Mouse (Mus musculus) frontal cortex, postnatal 36 days (tissue): ENCODE data around the gene Fndc10.
A peak's percentile ranks its signal among the peaks of the same experiment; 100 is the strongest.
"Not testable (repeated sequence)": the region's sequence is repeated elsewhere in the genome, so short reads cannot be mapped to it uniquely, and the experiment has no call there.

Experiments used
- DNase-seq, 2 experiments: peaks; one replicate each; pipeline ENCODE4 v3.0.0; 2022; ENCODE audit warnings: low spot score in 2 of 2

The Fndc10 gene

DNA sequence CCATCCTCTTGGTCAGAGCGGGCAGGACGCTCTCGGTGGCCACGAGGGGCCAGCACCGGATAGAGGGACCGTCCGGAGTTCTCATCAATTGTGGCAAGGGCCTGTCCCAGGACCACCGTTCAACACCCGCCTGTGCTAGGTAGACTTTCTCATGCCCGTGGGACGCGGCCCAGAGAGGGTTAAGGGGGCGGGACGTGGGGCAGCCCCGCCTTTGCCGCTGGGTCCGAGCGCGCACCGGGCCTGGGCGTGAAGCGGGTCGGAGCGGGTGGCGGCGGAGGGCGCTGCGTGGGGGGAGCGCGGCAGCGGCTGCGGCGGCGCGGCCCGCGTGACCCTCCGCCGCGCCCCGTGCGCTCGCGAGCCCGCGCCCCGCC is at the start of gene Fndc10:
Gene Fndc10, plus strand, starts transcription at position 232 of the 371 bp plus-strand sequence.
- peak; percentile 74 to 77 for DNase-seq

DNA sequence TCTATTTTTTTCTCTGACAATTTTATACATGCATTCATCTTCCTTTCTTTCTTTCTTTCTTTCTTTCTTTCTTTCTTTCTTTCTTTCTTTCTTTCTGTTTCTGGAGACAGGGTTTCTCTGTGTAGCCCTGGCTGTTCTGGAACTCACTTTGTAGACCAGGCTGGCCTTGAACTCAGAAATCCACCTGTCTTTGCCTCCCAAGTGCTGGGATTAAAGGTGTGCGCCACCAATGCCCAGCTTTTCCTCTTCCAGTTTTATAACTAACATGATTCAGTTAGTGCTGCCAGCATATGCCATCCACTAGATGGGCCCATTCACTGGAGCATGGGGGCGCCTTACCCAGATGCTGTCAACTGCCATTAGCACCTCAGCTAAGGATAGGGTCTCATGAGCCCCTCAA is 48.8 kb upstream of the Fndc10 start, which contains the start of gene Gm10563:
Gene Gm10563, minus strand, starts transcription at position 101 of the 400 bp plus-strand sequence.
- not testable (repeated sequence) for DNase-seq

DNA sequence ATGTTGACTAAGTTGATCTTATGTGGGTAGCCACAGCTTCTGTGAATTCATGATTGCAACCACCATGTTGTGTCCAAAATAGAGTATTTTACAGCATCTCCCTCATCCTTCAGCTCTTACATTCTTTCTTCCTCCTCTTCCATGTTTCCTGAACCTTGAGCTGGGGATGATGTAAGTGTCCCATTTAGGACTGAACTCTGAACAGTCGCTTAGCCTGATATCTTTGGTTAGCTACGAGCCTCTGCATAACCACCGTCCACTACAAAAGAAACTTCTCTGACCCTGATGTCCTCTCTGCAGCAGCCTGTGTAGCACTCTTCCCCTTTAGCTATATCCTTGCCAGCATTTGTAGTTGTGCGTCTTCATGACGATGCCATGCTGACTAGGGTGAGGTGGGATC is 48.4 kb upstream of the Fndc10 start:
- no peak for DNase-seq

DNA sequence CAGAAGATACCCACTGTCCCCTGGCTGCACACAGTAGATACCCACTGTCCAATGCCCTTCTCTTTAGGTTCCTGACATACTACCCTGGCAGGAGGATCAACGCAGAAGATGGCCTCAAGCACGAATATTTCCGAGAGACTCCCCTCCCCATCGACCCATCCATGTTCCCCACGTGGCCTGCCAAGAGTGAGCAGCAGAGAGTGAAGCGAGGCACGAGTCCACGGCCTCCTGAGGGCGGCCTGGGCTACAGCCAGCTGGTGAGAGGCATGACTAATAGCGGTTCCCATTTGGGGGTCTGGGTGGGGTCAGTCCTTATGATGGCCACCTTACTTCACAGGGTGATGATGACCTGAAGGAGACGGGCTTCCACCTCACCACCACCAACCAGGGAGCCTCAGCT is 44.8 kb upstream of the Fndc10 start:
- no peak for DNase-seq

DNA sequence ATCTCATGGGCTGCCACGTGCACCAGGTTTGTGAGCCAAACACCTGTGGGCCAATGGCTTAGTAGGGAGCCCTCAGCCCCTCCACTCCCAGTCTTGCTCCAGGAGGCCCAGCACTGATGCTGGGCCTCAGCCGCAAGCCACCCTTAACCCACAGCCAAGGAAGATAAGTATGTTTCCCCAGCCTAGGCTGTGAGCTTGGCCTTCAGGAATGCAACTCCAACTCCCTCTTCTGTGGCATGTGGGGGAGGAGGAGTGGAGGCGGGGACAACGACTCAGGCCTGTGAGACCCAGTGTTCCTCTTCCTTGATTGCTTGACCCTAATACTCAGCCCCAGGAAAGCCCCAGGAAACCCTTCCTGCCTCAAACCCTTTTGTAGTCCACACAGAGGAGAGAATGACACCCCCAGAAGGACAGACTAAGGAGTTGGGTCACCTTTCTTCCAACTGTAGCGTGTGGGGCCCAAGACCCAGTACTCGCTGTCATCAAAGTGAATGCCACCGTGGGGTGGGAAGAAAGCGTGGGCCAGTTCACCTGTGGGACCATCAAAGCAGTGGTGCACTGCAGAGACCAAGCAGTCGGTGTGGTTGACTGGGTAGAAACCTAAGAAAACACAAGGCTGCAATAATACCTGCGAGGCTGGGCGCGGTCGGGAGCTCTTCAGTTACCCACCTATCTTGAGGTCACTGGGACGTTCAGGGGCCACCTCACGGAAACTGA is 42.4 kb upstream of the Fndc10 start:
- no peak for DNase-seq

DNA sequence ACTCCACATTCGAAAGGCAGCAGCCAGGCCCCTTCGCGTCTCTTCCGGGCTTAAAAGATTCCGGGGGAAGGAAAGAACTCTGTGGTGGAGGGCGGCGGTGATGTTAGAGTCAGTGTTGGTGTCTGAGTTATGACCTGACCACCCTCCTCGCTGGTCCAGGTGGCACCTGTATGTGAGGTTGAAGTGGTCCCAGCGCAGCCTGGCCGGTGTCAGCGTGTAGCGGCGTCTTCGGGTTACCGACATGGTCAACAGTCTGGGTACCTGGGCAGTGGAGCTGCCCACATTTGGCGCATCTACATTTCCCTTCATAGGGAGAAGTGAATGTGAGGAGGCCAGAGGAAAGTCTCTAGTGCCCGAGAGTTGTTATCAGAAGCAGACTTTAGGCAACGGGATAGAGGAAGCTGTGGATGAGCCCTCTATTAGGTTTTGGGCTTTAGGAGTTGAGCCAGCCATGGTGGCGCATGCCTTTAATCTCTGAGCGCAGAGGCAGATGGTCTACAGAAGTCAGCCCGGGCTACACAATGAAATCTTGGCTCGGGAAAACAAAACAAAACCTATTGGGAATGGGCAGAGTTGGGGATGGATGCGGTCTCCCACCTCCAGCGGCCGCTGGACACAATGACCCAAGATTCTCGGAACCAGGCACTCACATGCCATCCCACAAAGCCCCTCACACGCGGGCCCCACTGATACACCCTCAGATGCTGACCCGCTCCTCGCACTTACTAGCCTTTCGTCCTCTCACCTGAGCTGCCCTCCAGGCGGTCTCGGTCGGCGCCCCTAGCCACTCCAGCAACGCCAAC is 41.7 kb upstream of the Fndc10 start:
- DNase-seq = no peak

DNA sequence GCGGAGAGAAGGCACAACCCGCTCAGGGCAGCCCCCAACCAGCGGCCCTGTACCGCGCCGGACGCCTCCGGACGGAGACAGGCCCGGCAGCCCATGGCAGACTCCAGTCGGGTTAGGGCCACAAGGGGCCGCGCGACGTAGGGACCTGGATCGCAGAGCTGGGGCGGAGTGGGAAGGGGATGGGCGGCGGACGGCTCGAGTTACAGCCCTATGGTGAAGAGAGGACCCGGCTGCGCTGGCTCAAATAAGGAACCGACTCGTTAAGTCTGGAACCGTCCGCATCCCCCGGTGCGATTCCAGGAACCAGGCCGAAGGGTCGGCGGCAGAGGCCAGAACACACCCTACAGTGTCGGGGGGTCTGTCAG is 41.1 kb upstream of the Fndc10 start, which contains the start of gene Mmp23:
Gene Mmp23, minus strand, starts transcription at position 299 of the 365 bp plus-strand sequence.
- no peak for DNase-seq

DNA sequence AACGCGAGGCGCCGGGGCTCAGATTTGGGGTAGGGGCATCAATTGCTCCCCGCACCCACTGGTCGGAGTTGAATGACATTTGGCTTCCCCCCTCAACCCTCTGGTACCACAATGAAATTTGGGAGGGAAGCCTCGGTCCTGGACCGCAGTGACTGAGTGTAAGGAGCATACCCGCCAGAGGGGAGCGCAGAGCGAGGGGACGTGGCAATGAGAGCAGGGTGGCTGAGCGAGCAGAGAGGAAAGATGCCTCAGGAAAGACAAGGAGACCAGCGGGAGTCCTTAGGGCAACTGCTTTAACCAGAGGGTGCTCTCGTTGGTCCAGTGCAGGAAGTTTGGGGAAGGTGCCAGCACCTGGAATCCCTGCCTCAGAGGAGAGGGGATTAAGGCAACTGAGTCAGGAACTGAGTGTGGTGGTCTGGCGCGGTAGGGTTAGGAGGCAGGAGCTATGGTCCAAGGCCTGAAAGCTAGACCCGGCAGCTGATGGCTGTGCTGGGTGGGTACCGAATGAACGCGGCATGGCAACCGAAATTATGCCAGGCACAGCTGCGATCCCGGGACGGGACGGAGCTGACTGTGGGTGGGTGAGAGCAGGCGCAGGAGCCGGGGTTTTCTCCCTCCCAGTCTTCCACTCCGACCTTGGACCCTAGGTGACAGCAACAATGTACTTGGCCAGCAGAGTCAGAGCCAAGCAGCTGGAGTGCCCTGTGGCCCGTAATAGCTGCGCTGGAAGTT is 40.5 kb upstream of the Fndc10 start:
- peak in 1 of 2 experiments; percentile 31 for DNase-seq

DNA sequence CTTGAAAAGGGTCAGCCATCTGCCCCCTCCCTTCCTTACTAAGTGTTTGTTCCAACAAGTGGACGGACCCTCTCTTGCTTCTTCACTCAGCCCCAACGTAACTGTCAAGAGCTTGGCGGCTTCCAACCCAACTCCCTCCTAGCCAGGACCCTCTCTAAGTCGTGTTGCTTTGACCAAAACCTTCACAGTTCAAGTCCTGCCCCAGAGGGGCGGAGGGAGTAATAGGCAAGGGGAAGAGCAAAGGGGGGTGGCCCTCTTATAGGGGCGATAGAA is 40.0 kb upstream of the Fndc10 start:
- no peak for DNase-seq

DNA sequence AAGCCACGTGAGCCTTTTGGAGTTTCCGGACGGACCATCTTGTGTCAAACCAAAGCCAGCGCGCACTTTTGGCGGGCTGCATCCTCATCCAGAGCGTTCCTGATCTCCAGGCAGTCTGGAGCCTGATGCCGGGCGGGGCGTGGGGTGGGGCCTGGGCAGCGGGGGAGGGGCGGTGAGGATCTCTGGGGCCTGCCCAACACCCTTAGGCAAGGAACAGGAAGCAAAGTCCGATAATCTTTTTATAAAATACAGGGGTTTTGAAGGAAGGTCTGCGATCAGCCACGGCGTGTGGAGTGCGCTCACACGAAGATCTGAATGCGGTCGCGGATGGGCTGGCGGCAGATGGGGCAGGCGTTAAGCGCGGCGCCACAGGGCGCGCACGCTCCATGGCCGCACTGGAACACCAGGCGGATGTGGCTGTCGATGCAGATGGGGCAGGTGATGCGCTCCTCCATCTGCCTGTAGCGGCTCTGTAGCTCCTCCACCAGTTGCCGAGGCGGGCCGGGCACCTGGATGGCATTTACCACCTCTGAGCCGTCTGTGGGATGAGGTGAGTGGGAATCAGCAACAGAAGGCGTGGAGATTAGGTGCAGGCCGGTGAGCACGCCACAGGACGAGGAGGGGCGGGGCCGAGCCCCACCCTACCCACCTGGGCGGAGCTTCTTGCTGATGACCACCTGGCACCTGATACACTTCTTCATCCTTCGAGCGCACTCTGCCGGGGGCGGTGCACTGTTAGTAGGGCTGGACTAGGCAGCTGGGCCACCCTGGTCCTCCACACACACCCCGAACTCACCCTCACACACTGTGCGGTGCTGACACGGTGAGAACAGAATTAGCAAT is 39.5 kb upstream of the Fndc10 start:
- no peak for DNase-seq

DNA sequence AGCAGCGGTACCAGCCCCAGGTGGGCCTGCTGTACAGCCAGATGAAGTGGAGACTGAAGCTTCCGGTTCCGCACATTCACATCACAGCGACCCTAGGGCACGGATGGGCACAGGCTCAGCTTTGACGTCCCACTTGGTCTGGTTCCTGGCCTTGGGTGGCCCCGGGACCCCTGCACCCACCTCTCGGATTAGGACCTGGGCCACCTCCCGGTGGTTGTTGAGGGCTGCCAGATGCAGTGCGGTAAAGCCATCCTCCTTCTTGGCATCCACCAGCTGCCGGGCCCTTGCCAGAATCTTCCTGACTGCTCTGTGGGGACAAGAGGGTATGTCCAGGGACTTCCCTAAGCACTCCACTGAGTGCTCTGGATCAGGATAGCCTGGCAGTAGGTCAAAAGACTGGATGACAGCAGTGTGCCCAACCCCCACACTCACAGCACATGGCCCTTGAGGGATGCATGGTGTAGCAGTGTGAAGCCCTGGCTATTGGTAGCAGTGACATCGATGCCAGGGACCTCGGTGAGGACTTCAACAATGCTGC is 37.9 kb upstream of the Fndc10 start:
- DNase-seq = no peak

DNA sequence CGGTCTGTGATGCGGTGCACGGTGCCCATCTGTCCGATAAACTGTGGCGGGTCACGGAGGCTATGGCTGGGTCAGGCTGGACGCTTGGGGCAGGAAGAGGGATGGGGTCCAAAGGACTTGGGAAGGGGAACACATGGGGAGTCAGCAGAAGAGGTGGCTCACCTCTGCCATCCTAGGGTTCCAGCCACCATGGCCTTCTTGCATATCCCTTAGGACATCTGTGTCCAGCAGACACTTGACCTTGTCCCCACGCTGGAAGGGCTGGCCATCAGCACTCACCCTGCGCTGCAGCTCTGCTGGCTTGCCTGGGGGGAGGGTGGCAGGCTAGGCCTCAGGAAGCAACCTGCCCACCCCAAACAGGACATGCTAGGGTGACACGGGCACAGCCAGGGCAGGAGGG is 35.2 kb upstream of the Fndc10 start:
- no peak for DNase-seq

DNA sequence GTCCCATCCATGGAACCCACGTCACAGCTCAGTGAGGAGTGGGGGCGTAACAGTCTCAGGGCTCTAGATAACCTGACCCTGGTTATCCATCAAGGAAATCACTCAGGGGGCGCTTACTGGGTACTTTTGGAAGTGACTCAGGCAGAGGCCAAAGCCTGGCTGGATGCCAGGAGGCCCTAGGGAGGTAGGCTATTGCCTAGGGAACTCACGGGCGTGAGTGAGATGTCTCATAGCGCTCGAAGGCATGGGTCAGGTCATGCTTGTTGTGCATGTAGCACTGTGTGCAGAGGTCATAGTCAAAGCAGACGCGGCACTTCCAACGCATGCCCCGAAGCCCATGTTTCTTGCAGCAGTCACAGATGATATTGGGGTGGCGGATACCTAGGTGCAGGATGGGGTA is 33.5 kb upstream of the Fndc10 start:
- no peak for DNase-seq

DNA sequence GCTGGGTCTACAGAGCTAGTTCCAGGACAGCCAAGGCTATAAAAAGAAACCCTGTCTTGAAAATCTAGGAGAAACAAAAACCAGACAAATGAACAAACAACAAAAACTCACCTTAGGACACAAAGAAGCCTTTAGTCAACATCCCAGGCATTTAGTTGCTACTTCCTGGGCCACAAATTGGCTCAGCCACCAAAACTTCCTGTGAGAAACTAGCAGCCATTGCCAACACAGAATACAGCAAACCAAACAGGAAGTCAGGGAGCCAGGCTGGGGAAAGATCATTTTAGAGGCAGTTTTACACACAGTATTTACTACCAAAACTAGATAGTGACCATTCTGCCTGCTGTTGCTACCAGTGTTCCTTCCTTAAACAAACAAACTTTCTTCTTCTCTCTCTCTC is 27.2 kb upstream of the Fndc10 start:
- no peak for DNase-seq

DNA sequence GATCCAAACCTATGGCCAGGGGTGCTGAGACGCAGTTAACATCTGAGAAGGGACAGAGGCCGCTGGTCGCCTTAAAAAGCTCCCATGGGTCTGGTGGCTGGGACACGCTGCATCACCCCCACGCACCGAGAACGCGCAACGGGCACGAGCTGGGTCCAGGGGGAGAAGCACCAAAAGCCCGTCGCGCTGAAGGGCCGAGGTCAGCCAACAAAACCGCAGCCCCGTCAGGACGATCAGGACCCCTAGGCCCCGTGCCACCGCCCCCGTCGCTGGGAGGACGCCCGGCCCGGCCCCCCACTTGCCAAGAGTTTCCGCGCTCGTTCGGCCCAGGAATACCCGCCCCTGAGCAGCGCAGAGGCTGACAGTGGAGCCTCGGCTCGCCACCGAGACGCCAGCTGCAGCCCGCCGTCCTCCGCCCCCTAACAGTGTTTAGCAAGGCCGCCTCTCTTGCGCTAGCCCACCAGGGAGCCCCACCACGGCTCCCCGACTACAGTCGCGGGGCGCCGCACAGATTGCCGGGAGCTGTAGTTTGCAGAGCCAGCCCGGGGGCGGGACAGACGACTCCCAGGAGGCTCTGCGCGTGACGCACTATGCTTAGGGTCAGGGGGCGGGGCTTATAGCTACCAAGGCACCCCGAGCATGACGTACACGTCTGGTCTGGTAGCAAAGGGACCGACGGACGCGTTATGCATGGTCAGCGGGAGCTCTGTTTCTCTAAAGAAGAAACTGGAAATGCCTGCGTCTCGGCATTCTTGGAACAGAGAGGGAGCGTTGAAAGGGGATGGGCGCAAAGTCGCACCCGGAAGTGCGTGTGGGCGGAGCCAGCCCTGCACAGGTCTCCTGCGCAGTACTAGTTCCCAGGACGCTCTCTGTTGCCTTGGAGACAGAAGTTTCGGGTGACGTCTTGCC is 25.2 kb upstream of the Fndc10 start, which contains the start of gene Mib2:
Gene Mib2, minus strand, starts transcription at position 510 of the 909 bp plus-strand sequence.
- peak; percentile 99 for DNase-seq

DNA sequence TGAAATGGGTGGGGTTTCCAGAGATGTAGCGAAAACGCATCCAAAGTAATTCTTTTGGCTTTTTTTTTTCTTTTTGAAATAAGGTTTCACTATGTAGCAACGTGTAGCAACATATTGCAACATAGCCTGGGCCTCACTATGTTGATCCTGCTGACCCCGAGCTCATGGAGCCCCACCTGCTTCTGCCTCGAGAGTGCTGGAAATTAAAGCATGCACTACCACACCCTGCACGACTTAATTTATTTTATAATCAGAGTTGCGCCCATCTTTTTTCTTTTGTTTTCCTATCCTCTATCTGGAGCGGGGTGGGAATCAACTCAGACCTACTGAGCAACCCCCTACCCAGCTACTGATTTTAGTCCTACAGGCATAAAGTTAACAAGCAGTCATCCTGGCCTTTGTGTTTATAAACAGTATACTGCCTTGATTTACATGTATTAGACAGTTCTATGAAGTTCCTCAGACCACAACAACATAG is 24.5 kb upstream of the Fndc10 start:
- DNase-seq = no peak

DNA sequence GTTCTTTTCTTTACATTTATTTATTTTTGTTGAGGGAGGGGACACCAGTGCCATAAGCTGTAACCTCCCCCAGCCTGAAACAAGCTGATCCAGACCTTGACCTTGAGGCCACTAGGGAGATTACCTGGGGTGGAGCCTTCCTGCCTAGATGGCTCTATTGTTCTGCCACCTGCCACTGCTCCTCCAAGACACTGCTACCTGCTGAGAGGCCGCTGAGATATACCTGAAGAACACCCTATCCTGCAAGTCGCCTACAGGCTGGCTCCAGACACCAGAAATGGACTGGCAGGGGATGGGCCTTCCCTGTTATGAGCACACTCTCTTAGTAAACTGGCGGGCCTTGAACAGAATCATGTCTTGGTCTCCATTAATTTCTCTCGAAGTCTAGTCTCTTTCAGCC is 23.9 kb upstream of the Fndc10 start:
- not testable (repeated sequence) for DNase-seq

DNA sequence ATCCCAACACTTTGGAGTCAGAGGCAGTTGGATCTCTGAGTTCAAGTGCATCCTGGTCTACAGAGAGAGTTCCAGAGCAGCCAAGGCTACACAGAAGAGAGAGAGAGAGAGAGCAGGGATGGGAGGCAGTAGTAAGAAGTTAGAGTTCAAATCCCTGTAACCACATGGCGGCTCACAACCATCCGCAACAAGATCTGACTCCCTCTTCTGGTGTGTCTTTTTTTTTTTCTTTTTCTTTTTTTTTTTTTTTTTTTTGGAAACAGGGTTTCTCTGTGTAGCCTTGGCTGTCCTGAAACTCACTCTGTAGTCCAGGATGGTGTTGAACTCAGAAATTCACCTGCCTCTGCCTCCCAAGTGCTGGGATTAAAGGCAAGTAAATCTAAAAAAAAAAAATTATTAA is 22.1 kb upstream of the Fndc10 start:
- DNase-seq = no peak

DNA sequence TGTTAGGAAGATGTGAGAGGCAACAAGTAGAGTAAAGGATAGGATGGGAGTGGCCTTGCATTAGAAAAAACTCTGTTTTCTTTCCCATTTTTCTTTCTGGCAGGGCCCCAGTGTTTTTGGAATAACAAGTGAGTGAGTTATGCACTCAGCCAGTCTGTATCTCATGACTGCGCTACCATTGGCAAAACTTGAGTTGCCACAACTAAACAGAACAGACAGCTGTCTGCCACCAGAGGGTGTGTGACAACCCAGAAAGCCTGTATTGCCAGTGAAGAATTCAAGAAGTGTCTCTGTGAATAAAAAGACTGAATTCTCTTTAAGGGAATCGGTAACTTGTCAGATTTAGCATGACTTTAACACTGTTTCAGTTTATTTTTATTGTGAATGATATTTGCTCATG is 18.2 kb upstream of the Fndc10 start:
- DNase-seq = no peak

DNA sequence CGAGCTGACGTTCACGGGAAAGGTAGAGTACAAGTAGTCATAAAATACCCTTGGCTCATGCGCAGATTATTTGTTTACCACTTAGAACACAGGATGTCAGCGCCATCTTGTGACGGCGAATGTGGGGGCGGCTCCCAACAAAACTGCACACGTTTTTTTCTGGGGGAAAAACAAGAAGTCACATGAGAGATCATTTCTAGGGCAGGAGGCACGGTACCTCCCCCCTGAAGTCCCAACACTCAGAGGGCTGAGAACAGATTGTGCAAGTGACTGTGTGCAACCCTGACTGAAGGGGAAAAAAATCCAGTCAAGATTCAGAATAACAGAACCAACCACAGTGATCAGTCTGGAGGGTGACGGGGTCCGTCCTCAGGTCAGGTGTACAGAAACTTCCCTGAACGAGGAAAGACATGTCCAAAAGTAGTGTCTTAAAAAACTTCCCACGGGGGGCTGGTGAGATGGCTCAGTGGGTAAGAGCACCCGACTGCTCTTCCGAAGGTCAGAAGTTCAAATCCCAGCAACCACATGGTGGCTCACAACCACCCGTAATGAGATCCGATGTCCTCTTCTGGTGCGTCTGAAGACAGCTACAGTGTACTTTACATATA is 10.4 kb upstream of the Fndc10 start:
- DNase-seq = not testable (repeated sequence)
